Mouse (Mus musculus) kidney, embryonic 14.5 days (tissue): ENCODE data around the gene Prpf4. TPM values are rescaled to one million over a fixed set of nuclear protein-coding genes. Genes with fewer than 3 reads are reported as not detected.

ENCODE experiments used
- ATAC-seq: fragments of 200-750 bp; cut with Nextera tagmentation; 2 replicates; pipeline ENCODE4 v1.8.0; 2017; ENCODE audit warnings: moderate number of reproducible peaks, mild to moderate bottlenecking, moderate TSS enrichment, moderate library complexity; ENCODE audit not compliant: low FRiP score, low TSS enrichment
- H3K27ac ChIP-seq: fragments of 300-500 bp; sonication (generic); 2 replicates; pipeline ENCODE4 v1.5.1; 2014; ENCODE audit warnings: low read depth, mild to moderate bottlenecking, low read length, moderate library complexity, mixed read lengths
- H3K27me3 ChIP-seq: fragments of 300-500 bp; sonication (generic); 2 replicates; pipeline ENCODE4 v1.6.1; 2014; ENCODE audit warnings: mild to moderate bottlenecking, low read length; ENCODE audit not compliant: control insufficient read depth, insufficient read depth
- H3K36me3 ChIP-seq: fragments of 300-500 bp; sonication (generic); 2 replicates; pipeline ENCODE4 v1.6.1; 2014; ENCODE audit warnings: low read length, mixed read lengths; ENCODE audit not compliant: control insufficient read depth, insufficient read depth
- H3K4me1 ChIP-seq: fragments of 300-500 bp; sonication (generic); 2 replicates; pipeline ENCODE4 v1.6.1; 2014; ENCODE audit warnings: low read length, mixed read lengths; ENCODE audit not compliant: control insufficient read depth, insufficient read depth
- H3K4me2 ChIP-seq: fragments of 300-500 bp; sonication (generic); replicated peaks from 2 replicates; pipeline ENCODE4 v1.6.1; 2014; ENCODE audit warnings: low read depth, mild to moderate bottlenecking, low read length
- H3K4me3 ChIP-seq: fragments of 300-500 bp; sonication (generic); 2 replicates; pipeline ENCODE4 v1.5.1; 2014; ENCODE audit warnings: mild to moderate bottlenecking, low read length
- H3K9ac ChIP-seq: fragments of 300-500 bp; sonication (generic); 2 replicates; pipeline ENCODE4 v1.6.1; 2014; ENCODE audit warnings: low read depth, mild to moderate bottlenecking, low read length, moderate library complexity
- H3K9me3 ChIP-seq: fragments of 300-500 bp; sonication (generic); 2 replicates; pipeline ENCODE4 v1.6.1; 2016; ENCODE audit warnings: low read length; ENCODE audit not compliant: control insufficient read depth
- WGBS: fragments of 180-500 bp; shearing (Covaris S2); extraction: QIAGEN DNeasy Blood & Tissue Kit; methylation state at CpG from one replicate; pipeline ENCODE4 v1.1.7; 2014; 5-methylcytosine and 5-hydroxymethylcytosine counted together
- polyA plus RNA-seq: library from polyadenylated mRNA; unstranded; fragments of >200 nt; fragmentation: Nextera tagmentation; extraction: Ambion mirVana; gene quantifications from 2 replicates; pipeline ENCODE4 v1.2.1, GENCODE M21; 2014

Prpf4 gene
- polyA plus RNA-seq, 1 experiment from 2014 or later = 32.8 TPM

DNA sequence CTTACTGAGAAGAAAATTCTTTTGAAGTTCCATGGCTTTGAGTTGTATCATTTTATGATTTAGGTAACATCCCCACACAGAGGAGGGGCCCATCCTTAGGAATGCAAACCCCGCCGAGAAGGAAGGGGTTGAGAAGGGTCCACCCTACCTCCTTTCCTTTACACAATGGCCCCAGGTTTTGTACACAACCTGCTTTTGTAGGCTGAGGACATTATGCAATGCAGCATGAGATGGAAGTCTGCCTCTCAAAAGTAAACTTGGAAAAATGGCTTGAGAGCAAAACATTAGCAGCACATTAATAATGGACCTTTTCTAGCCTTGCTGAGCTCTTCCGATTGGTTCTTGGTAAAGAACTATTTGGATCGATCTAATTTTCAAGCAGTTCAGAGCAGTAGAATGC lies 42.3 kb upstream of the Prpf4 start:
- Histone ChIP-seq H3K27me3 (no peaks in the 10 kb centered on the region), H3K9me3 (no peaks in the 10 kb centered on the region), H3K36me3 (no peaks in the 10 kb centered on the region), H3K9ac (no peak overlapping the region), H3K27ac (no peak overlapping the region), H3K4me2 (no peak overlapping the region), H3K4me1 (peaks cover 6% of the 10 kb centered on the region; the same call in 1 of the 2 replicates), H3K4me3 (no peak overlapping the region)
- WGBS = 78% methylated on average over 4 of the region's 4 CpGs
- no peak for ATAC-seq

DNA sequence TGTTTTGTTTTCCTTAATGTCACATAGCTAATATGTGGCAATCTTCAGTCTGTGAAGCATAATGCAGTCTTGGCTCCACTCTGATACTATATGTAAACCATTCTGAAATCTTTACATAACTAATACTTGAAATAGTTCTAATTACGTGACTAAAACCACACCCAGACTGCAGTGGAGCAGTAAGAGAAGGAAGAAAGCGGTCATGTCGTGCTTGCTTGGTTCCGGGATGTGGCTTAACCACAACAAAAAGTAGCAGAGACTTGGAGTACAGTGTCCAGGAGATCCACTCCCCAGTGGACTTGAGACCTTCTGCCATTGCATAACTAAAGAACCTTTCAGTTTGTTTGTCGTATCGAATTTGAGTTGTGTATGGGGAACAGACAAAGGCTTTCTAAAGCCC lies 41.0 kb upstream of the Prpf4 start:
- H3K36me3 ChIP-seq = no peaks in the 10 kb centered on the region
- H3K27ac ChIP-seq = no peak overlapping the region
- H3K27me3 ChIP-seq = no peaks in the 10 kb centered on the region
- no peaks in the 10 kb centered on the region for H3K9me3 ChIP-seq
- H3K4me3 ChIP-seq = no peak overlapping the region
- ATAC-seq = no peak
- H3K4me1 ChIP-seq = no peaks in the 10 kb centered on the region
- 84% methylated on average over 6 of the region's 6 CpGs for WGBS
- no peak overlapping the region for H3K4me2 ChIP-seq
- H3K9ac ChIP-seq = no peak overlapping the region

DNA sequence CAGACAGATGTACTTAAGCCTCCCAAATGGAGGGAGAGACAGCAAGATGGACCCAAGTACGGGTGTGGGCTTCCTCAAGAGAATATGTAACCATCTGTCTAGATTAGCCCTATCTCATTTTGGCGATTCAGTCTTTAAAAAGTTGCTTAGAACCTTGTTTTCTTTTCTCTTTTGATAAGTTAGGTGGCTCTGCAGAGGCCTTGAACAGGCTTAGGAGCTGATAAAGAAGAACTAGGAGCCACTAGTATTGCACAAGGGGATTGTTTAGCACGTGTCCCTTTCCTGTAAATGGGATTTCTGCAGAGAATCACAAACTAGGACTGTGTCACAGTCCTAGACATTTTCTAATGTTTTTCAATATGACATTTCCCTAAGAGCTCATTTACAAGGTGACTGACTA lies 39.5 kb upstream of the Prpf4 start:
- ATAC-seq = no peak
- H3K4me2 ChIP-seq = no peak overlapping the region
- H3K27ac ChIP-seq = no peak overlapping the region
- 86% methylated on average over 3 of the region's 3 CpGs for WGBS
- no peaks in the 10 kb centered on the region for H3K4me1 ChIP-seq
- H3K36me3 ChIP-seq = no peaks in the 10 kb centered on the region
- no peak overlapping the region for H3K9ac ChIP-seq
- H3K9me3 ChIP-seq = no peaks in the 10 kb centered on the region
- H3K27me3 ChIP-seq = no peaks in the 10 kb centered on the region
- H3K4me3 ChIP-seq = no peak overlapping the region

DNA sequence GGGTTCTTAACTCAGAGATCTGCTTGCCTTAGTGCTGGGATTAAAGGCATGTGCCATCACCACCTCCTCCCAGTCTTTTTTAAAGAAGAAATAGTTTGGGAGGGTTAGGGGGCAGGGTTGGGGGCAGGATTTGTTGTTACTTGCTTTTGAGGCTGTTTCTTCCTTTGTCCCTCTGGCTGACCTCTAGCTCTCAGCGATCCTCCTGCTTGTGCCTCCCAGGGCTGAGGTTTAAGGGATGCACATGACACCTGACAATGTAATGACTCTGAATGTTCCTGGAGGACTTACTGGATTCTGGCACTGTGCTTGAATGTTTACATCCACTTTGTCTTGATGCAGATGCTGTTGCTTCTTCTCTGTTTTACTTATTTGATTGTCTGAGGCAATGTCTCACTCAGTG lies 36.2 kb upstream of the Prpf4 start:
- no peak for ATAC-seq
- Histone ChIP-seq H3K27me3 (no peaks in the 10 kb centered on the region), H3K9me3 (no peaks in the 10 kb centered on the region), H3K4me2 (no peak overlapping the region), H3K27ac (no peak overlapping the region), H3K4me3 (no peak overlapping the region), H3K9ac (no peak overlapping the region), H3K4me1 (no peaks in the 10 kb centered on the region), H3K36me3 (no peaks in the 10 kb centered on the region)
- WGBS = 45% methylated on average over 1 of the region's 1 CpGs

DNA sequence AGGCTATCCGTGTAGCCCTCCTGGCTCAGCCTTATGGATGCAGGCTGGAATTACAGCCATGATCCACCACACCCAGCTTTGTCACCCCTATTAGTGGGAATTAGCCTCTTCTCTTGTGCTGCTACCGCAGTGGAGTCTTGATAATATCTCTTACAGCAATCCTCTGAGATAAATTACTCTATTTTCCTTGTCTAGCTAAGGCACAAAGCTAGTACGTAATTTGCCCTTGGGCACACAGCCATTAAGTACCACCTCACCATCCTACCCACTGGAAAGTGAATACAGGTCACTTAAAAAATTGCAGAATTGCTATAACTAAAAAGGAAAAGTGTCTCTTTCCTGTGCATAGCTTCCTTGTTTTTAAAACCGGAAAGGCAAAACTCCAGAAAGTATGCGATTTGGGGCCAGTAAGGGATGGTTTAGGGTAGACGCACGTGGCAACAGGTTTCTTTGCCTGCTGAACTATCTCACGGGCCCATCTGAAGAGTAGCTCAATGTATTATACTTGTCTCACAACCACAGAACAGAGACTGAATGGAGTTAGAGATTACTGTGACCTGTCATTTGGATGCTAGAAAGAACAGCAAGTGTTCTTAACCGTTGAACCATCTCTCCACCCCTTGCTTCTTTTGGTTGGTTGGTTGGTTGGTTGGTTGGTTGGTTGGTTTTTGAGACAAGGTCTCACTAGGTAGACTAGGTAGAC lies 35.6 kb upstream of the Prpf4 start:
- no peak overlapping the region for H3K27ac ChIP-seq
- ATAC-seq = no peak
- 85% methylated on average over 9 of the region's 9 CpGs for WGBS

DNA sequence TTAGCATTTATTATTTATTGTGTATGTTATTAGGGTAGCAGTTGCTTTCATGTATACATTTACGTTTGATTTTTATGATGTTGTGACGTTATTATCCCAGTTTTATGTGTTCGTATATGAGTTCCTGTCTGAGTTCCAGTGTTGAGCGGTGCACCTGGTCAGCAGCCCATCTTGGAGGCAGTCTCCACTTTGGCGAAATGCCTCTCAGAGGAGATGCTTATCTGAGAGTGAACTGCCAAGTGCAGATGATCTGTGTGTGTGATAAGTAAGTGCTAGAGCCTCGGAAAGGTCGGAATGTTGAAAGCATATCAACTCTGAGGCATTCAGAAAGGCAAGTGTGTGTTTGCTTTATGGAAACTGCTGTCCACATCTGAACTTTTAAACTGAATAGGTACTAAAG lies 34.9 kb upstream of the Prpf4 start:
- H3K27me3 ChIP-seq = no peaks in the 10 kb centered on the region
- no peak overlapping the region for H3K4me3 ChIP-seq
- H3K27ac ChIP-seq = no peak overlapping the region
- 61% methylated on average over 7 of the region's 7 CpGs for WGBS
- no peaks in the 10 kb centered on the region for H3K4me1 ChIP-seq
- no peaks in the 10 kb centered on the region for H3K9me3 ChIP-seq
- no peak overlapping the region for H3K4me2 ChIP-seq
- H3K9ac ChIP-seq = no peak overlapping the region
- no peaks in the 10 kb centered on the region for H3K36me3 ChIP-seq
- ATAC-seq = no peak

More for the DNA sequence above, 35.6 kb upstream of the Prpf4 start:
- Histone ChIP-seq H3K4me3 (no peak overlapping the region), H3K9ac (no peak overlapping the region), H3K4me2 (no peak overlapping the region), H3K4me1 (no peaks in the 10 kb centered on the region), H3K9me3 (no peaks in the 10 kb centered on the region), H3K36me3 (no peaks in the 10 kb centered on the region), H3K27me3 (no peaks in the 10 kb centered on the region)

DNA sequence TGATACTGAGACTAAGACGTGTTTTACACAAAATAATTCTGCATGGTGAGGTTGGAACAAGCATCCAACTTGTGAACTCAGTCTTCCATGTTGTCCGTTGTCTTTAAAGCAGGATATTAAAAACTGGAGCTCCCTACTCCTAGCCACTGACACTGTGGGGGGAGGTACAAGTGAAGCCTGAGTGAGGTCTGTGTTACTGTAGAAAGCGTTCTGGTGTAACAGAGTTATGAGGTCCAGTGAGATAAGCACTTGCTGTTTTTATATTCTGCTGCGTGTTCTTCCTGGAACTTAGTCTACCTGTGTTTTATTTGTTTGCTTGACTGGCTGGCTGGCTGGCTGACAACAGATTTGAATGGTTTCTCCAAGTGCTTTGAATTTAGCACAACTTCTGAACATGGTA lies 34.3 kb upstream of the Prpf4 start:
- H3K9me3 ChIP-seq = no peaks in the 10 kb centered on the region
- no peaks in the 10 kb centered on the region for H3K4me1 ChIP-seq
- no peak overlapping the region for H3K9ac ChIP-seq
- no peaks in the 10 kb centered on the region for H3K36me3 ChIP-seq
- H3K4me3 ChIP-seq = no peak overlapping the region
- H3K27me3 ChIP-seq = no peaks in the 10 kb centered on the region
- 70% methylated on average over 4 of the region's 4 CpGs for WGBS
- H3K27ac ChIP-seq = no peak overlapping the region
- H3K4me2 ChIP-seq = no peak overlapping the region
- ATAC-seq = no peak

DNA sequence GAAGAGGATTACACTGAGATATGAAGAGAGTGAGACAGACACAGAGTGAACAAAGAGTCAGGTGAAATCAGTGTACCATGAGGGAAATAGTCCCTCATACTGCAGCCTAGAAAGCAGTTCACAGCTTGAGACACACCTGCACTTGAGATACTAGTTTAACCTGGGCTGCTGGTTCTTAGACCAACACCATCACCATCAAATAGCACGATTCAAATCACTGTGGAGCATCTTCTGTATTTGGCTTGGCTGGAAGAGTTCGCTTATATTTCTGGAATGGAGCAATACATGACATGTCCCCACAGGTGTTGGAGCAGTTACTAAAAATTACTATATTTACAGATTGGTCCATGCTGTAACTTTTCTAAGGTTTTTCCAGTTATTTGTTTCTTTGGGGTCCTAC lies 32.5 kb upstream of the Prpf4 start:
- no peaks in the 10 kb centered on the region for H3K27me3 ChIP-seq
- H3K4me2 ChIP-seq = no peak overlapping the region
- H3K36me3 ChIP-seq = no peaks in the 10 kb centered on the region
- WGBS = 91% methylated on average over 2 of the region's 2 CpGs
- H3K4me3 ChIP-seq = no peak overlapping the region
- H3K9ac ChIP-seq = no peak overlapping the region
- no peaks in the 10 kb centered on the region for H3K4me1 ChIP-seq
- no peak overlapping the region for H3K27ac ChIP-seq
- no peak for ATAC-seq
- no peaks in the 10 kb centered on the region for H3K9me3 ChIP-seq

DNA sequence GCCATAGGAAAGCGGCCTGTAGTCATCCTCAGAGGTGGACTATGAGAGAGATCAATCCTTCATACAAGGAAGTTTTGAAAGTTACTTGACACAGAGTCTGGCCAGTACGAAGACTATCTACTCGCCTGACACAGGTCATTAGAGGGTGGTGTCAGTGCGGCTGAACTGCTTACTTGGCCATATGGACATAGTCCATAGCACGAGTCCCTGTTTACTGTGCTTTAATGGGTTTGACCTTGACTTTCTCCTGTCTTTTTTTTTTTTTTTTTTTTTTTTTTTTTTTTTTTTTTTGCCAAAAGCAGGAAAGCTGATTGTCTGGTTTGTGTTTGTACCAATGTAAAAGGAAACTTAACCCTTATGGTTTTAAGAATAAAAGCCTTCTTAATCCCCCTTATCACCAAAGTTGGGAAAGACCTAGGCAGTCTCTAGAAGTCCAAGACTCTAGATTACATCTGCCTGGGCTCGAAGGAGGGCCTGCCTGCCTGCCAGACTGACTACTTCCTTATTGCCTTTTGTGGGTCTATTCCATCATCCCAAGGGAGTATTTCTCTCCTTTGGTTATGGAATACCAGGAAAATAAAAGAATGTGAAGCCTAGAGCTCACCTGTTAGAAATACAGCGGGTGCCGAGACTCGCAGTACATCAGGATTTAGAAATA lies 28.7 kb upstream of the Prpf4 start:
- ATAC-seq = no peak
- no peaks in the 10 kb centered on the region for H3K9me3 ChIP-seq
- no peak overlapping the region for H3K4me2 ChIP-seq
- no peaks in the 10 kb centered on the region for H3K27me3 ChIP-seq
- no peaks in the 10 kb centered on the region for H3K4me1 ChIP-seq
- H3K4me3 ChIP-seq = no peak overlapping the region
- H3K9ac ChIP-seq = no peak overlapping the region
- no peaks in the 10 kb centered on the region for H3K36me3 ChIP-seq
- no peak overlapping the region for H3K27ac ChIP-seq
- WGBS = 83% methylated on average over 9 of the region's 9 CpGs
